Mouse (Mus musculus): Measurements from ENCODE around the gene Scd4. TPM values are rescaled to one million over a fixed set of nuclear protein-coding genes. Genes with fewer than 3 reads are reported as not detected.

Scd4 gene
- polyA plus RNA-seq, 1 experiment: not detected

DNA sequence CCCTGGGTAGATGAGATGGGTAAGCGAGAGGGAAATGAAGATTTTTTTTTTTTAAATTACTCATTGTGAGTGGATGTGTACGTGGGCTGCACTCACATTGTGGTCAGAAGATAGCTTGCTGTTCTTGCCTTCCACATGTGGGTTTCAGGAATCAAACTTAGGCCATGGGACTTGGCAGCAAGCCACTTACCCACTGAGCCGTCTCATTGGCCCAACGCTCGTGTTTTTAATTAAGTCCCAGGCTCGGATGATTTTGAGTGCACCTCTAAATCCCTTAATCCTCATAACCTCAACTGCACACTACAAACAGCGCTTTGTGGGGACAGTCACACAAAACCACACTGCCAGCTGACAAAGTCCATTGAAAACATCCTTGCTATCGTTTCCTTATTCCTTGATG, 36.5 kb downstream of the Scd4 start:
- Histone ChIP-seq H3K36me3 (replicated peaks; ENCODE audit: low read length) (no peaks in the 10 kb centered on the region), H3K9me3 (no peaks in the 10 kb centered on the region), H3K4me1 (no peaks in the 10 kb centered on the region), H3K27me3 (replicated peaks) (peaks cover 43% of the 10 kb centered on the region), H3K4me3 (replicated peaks) (no peak overlapping the region)
- TF ChIP-seq GATA1 (IDR thresholded peaks at IDR 0.05; ENCODE audit: borderline replicate concordance, low read length): no peak
- no peak for TF ChIP-seq FLI1 (IDR thresholded peaks at IDR 0.05; ENCODE audit: low read length)

DNA sequence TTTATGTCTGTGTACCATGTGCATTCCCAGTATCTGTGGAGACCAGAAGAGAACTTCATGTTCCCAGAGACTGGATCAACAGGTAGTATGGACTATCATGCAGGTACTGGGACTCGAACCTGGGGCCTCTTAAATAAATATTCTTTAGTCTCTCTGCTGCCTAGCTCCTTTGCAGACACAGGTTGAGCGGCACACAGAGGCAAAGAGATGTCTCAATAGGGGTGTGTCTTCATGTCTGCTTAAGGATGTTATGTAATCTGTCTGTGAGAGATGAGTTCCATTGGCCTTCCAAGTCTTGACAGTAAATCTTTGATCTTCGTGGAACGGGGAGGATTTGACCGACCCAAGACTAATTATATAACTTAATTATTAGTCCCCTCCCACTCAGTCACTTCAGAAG, 37.3 kb downstream of the Scd4 start:
- TF ChIP-seq FLI1 (IDR thresholded peaks at IDR 0.05; ENCODE audit: low read length): no peak
- no peak for TF ChIP-seq GATA1 (IDR thresholded peaks at IDR 0.05; ENCODE audit: borderline replicate concordance, low read length)
- peaks cover 49% of the 10 kb centered on the region for H3K27me3 ChIP-seq (replicated peaks)
- H3K36me3 ChIP-seq (replicated peaks; ENCODE audit: low read length): no peaks in the 10 kb centered on the region
- no peaks in the 10 kb centered on the region for H3K9me3 ChIP-seq
- H3K4me3 ChIP-seq (replicated peaks): no peak overlapping the region
- no peaks in the 10 kb centered on the region for H3K4me1 ChIP-seq

DNA sequence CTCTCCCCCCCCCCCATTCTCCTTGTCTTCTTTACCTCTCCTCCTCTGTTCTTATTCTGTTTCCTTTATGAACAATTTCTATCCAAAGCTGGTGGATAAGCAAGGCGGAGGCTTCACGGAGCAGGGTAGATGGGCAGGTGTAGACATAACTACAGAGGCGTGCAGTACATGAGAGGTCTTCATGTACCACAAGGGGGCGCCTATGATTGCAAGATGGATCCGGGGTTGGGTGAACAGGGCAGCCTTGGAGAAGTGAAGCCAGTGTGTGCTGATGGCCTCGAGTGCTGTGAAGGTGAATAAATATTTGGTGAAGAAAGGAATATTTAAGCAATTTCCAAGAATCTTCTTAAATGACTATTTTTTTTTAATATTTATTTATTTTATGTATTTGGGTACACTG, 40.1 kb downstream of the Scd4 start:
- Histone ChIP-seq H3K27me3 (replicated peaks) (peaks cover 46% of the 10 kb centered on the region), H3K4me1 (peaks cover 6% of the 10 kb centered on the region; the same call in 1 of the 2 replicates), H3K36me3 (replicated peaks; ENCODE audit: low read length) (no peaks in the 10 kb centered on the region), H3K4me3 (replicated peaks) (no peak overlapping the region), H3K9me3 (no peaks in the 10 kb centered on the region)
- TF ChIP-seq FLI1 (IDR thresholded peaks at IDR 0.05; ENCODE audit: low read length) (no peak), GATA1 (IDR thresholded peaks at IDR 0.05; ENCODE audit: borderline replicate concordance, low read length) (no peak)

DNA sequence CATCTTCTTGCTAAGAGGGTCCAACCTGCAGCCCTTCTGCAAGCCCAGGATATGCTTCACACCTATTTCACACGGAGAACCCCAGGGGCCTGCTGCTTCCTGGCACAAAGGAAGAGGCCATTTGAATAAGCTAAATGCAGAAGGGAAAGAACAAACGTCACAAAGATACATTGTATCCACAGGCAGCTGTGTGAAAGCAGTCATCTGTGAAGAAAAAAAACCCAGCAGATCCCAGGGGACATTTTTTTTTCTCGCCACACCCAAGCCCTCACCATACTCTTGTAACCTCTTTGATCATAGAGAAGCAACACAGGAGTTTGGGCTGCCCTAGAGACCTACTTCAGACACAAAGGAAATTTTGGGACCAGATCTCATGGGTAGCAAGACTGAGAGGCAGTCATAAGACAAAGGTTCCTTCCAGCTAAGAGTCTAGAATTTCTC, 43.6 kb downstream of the Scd4 start:
- peaks cover 6% of the 10 kb centered on the region; the same call in 1 of the 2 replicates for H3K4me1 ChIP-seq
- H3K4me3 ChIP-seq (replicated peaks): no peak overlapping the region
- peaks cover 5% of the 10 kb centered on the region for H3K9me3 ChIP-seq
- H3K36me3 ChIP-seq (replicated peaks; ENCODE audit: low read length): no peaks in the 10 kb centered on the region
- TF ChIP-seq FLI1 (IDR thresholded peaks at IDR 0.05; ENCODE audit: low read length): no peak
- no peak for TF ChIP-seq GATA1 (IDR thresholded peaks at IDR 0.05; ENCODE audit: borderline replicate concordance, low read length)
- H3K27me3 ChIP-seq (replicated peaks): peaks cover 34% of the 10 kb centered on the region

DNA sequence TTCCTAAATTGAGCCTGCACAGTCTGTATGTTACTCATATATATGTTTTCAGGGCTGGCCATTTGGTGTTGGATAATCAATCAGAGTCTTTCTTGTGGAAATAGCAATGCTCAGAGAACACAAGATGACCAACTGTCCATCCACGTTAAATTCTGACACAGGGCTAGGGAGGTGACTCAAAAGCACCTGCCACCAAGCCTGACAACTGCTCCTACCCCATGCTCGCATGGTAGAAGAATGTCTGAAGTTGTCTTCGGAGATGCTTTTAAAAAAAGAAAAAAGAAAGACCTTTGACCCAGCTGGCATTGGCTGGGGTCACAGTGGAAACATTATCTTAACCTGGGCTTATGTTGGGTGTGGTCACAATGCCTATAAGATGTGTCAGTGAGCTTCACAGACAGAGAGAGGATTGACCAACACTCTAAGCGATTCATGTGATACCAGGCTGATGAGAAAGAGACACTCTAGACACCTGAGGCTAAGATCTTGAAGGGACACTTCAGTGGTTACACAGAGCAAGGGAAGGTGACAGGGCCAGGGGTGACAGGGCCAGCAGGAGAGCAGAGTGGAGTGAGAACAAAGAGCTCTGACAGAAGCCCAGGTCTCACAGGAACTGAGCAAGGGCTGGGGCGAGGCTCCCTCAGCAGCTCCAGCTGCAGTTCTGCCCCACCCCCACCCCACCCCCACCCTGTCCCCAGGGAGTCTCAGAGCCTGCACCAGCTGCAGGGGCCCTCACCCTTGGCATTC, 44.9 kb downstream of the Scd4 start:
- peaks cover 6% of the 10 kb centered on the region; the same call in 1 of the 2 replicates for H3K4me1 ChIP-seq
- TF ChIP-seq FLI1 (IDR thresholded peaks at IDR 0.05; ENCODE audit: low read length) (no peak), GATA1 (IDR thresholded peaks at IDR 0.05; ENCODE audit: borderline replicate concordance, low read length) (no peak)
- no peak overlapping the region for H3K4me3 ChIP-seq (replicated peaks)

DNA sequence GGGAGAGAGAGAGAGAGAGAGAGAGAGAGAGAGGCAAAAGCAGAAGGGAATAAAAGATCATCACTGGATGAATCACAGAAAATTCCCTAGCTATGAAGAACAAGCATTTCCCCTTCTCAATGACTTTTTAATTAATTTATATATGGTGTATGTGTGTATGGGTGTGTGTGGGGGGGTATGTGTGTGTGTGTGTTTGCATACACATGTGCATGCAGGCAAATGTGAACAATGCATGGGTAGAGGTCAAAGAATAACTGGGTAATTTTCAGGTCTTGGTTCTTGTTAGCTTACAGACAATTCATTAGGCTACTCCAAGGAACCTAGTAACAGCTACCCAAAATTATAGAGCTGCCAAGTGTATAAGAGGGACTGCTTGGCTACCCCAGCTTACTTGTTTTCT, 46.2 kb downstream of the Scd4 start:
- H3K27me3 ChIP-seq (replicated peaks): peaks cover 22% of the 10 kb centered on the region
- TF ChIP-seq GATA1 (IDR thresholded peaks at IDR 0.05; ENCODE audit: borderline replicate concordance, low read length): no peak
- TF ChIP-seq FLI1 (IDR thresholded peaks at IDR 0.05; ENCODE audit: low read length): no peak
- no peaks in the 10 kb centered on the region for H3K36me3 ChIP-seq (replicated peaks; ENCODE audit: low read length)
- no peak overlapping the region for H3K4me3 ChIP-seq (replicated peaks)
- H3K4me1 ChIP-seq: peaks cover 6% of the 10 kb centered on the region; the same call in 1 of the 2 replicates
- H3K9me3 ChIP-seq: peaks cover 9% of the 10 kb centered on the region

More for the DNA sequence above, 44.9 kb downstream of the Scd4 start:
- Histone ChIP-seq H3K9me3 (peaks cover 5% of the 10 kb centered on the region), H3K27me3 (replicated peaks) (peaks cover 25% of the 10 kb centered on the region), H3K36me3 (replicated peaks; ENCODE audit: low read length) (no peaks in the 10 kb centered on the region)

DNA sequence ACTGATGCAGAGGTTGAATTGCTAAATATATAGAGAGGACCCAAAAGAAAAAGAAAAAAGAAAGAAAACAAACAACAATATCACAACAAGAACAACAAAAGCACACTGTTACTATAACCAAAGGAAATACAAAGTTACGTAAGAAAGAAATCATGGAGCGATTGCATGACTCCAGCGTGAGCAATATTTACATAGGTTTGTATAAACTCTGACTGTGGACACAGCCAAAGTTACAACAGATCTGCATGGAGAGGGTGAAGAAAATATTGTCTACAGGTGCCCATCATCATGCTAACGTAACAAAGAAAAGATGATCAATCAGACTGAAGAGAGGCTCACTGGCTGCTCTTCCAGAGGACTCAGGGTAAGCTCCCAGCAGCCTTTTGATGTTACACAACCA, 47.2 kb downstream of the Scd4 start:
- TF ChIP-seq GATA1 (IDR thresholded peaks at IDR 0.05; ENCODE audit: borderline replicate concordance, low read length): no peak
- TF ChIP-seq FLI1 (IDR thresholded peaks at IDR 0.05; ENCODE audit: low read length): no peak
- Histone ChIP-seq H3K9me3 (peaks cover 9% of the 10 kb centered on the region), H3K36me3 (replicated peaks; ENCODE audit: low read length) (no peaks in the 10 kb centered on the region), H3K4me3 (replicated peaks) (no peak overlapping the region), H3K27me3 (replicated peaks) (peaks cover 15% of the 10 kb centered on the region), H3K4me1 (peaks cover 10% of the 10 kb centered on the region)

DNA sequence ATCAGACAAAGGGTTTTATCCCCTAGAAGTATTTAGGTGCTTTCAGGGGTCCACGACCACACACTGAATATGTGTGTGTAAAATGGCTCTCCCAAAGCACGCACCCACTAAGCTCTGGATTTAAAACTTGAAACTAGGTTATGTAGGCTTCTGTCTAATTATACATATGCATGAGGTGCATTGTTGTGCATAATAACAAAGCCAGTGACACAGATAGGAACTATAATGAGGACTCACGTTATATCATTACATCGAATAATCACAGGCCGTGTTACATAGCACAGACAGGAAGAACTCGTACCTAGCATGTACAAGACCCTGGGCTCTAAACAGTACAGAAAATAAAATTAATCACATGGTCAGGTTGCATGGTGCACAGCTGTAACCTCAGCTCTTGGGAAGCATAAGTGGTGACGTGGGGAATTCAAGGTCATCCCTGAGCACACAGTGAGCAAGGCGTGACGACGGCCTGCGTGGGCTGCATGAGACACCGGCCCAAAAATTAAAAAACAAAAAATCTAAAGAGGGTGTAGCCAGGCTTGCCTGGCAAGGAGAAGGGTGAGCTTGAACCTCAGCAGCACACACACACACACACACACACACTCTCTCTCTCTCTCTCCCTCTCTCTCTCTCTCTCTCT, 49.9 kb downstream of the Scd4 start:
- H3K4me3 ChIP-seq (replicated peaks): no peak overlapping the region

DNA sequence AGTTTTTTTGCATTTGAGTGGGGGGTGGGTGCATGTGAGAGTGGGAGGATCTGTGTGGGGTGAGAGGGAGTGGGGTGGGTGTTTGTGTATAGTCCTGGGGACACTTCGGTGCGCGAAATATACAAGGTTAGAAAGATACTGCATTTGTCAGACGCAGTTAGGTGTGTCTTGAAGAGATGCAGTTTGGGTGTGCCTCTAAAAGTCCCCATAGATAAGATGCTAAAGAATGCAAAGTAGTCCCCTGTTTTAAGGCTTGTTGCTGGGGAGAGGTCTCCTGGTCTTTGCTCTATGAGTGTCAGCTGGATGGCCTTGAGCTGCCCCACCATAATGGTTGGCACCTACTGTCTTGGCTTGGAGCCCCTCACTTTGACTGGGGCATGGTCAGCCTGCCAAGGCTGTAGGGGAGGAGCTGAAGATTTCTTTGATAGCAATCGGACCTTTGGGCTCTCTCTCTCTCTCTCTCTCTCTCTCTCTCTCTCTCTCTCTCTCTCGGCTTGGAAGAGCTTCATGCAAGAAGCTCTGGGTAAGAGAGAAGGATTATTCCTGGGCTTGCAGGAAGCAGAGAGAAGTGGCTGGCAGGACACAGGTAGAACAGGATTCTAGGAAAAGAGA, 53.1 kb downstream of the Scd4 start:
- TF ChIP-seq GATA1 (IDR thresholded peaks at IDR 0.05; ENCODE audit: borderline replicate concordance, low read length): no peak
- no peak for TF ChIP-seq FLI1 (IDR thresholded peaks at IDR 0.05; ENCODE audit: low read length)
- peaks cover 37% of the 10 kb centered on the region for H3K4me1 ChIP-seq

More for the DNA sequence above, 49.9 kb downstream of the Scd4 start:
- Histone ChIP-seq H3K9me3 (peaks cover 9% of the 10 kb centered on the region), H3K4me1 (peaks cover 13% of the 10 kb centered on the region), H3K36me3 (replicated peaks; ENCODE audit: low read length) (no peaks in the 10 kb centered on the region), H3K27me3 (replicated peaks) (peaks cover 11% of the 10 kb centered on the region)
- no peak for TF ChIP-seq FLI1 (IDR thresholded peaks at IDR 0.05; ENCODE audit: low read length)
- TF ChIP-seq GATA1 (IDR thresholded peaks at IDR 0.05; ENCODE audit: borderline replicate concordance, low read length): no peak

More for the DNA sequence above, 53.1 kb downstream of the Scd4 start:
- peaks cover 9% of the 10 kb centered on the region for H3K9me3 ChIP-seq
- no peak overlapping the region for H3K4me3 ChIP-seq (replicated peaks)
- no peaks in the 10 kb centered on the region for H3K36me3 ChIP-seq (replicated peaks; ENCODE audit: low read length)
- peaks cover 2% of the 10 kb centered on the region for H3K27me3 ChIP-seq (replicated peaks)

Measured in megakaryocyte, embryonic 14.5 days (primary cell).